Comparison of ENCODE assay signal across 9 mouse cellular contexts in the genomic region with DNA sequence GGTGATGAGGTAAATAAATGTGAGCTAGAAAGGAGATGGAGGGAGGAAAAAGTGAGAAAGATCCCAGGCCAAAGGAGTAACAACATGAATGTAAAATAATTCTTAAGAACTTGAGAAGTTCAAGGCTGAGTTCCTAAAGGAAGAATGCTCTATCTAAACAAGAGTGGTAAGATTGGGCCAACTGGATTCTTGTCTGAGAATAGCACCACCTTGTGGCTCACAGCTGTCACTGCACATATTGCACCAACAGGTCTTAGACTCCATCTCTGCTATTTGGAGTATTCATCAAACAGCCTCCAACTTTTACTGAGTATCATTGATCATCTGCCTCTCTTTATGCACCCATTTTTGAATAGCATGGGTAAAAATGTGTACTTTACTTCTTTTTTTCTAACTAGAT. TPM values are rescaled to one million over a fixed set of nuclear protein-coding genes. Genes with fewer than 3 reads are reported as not detected.
DNase-seq lines count a peak whose midpoint lies in the region; ATAC-seq lines count a peak whose summit lies in the region.
"Had no signal": no experiment of that assay in that cellular context is flagged by ENCODE, and none has a peak within 500 bp of the region (broad histone marks: within the 10 kb centered on the region; RNA-seq: fewer than 3 reads in every experiment).

No protein-coding gene starts in this region.

- no peak overlapping the region for H3K4me3 ChIP-seq in midbrain, embryonic 11.5 days (ENCODE audit: low read depth, low read length)
- no peak overlapping the region for H3K4me3 ChIP-seq in midbrain, embryonic 16.5 days (ENCODE audit: low read depth, low read length)
- no peak overlapping the region for H3K4me3 ChIP-seq in neural tube, embryonic 13.5 days

- no peak overlapping the region for H3K27ac ChIP-seq in midbrain, embryonic 11.5 days (ENCODE audit: low read depth, low read length)
- H3K27ac ChIP-seq in midbrain, embryonic 16.5 days (ENCODE audit: low read length) = no peak overlapping the region
- H3K27ac ChIP-seq in neural tube, embryonic 13.5 days (replicated peaks) = no peak overlapping the region

- H3K9ac ChIP-seq in midbrain, embryonic 11.5 days (ENCODE audit: low read length) = no peak overlapping the region
- no peak overlapping the region for H3K9ac ChIP-seq in midbrain, embryonic 16.5 days (ENCODE audit: low read depth, low read length)
- H3K9ac ChIP-seq in neural tube, embryonic 13.5 days = no peak overlapping the region

- intact Hi-C loops in heart, postnatal 10 days (cut with DNase I) = loop anchor here (1.0 to 2.0 kb wide), 2 partner anchors 67 to 111 kb away; no protein-coding TSS in a partner anchor
- intact Hi-C loops in left cerebral cortex, postnatal 10 days (cut with DNase I) = loop anchor here (2.0 kb wide), 1 partner anchor 111 kb away; no protein-coding TSS in a partner anchor

- H3K9me3 ChIP-seq in midbrain, embryonic 11.5 days (ENCODE audit: control insufficient read depth, low read length) = no peaks in the 10 kb centered on the region
- no peaks in the 10 kb centered on the region for H3K9me3 ChIP-seq in midbrain, embryonic 16.5 days (replicated peaks; ENCODE audit: control insufficient read depth, low read length, poor library complexity, severe bottlenecking)
- no peaks in the 10 kb centered on the region for H3K9me3 ChIP-seq in neural tube, embryonic 13.5 days

- no peak overlapping the region for H3K4me2 ChIP-seq in midbrain, embryonic 11.5 days
- H3K4me2 ChIP-seq in midbrain, embryonic 16.5 days (ENCODE audit: low read length) = no peak overlapping the region
- no peak overlapping the region for H3K4me2 ChIP-seq in neural tube, embryonic 13.5 days

- peaks cover 3% of the 10 kb centered on the region; the same call in 1 of the 2 replicates for H3K4me1 ChIP-seq in midbrain, embryonic 11.5 days (ENCODE audit: control insufficient read depth, insufficient read depth, low read length)
- no peaks in the 10 kb centered on the region for H3K4me1 ChIP-seq in midbrain, embryonic 16.5 days (ENCODE audit: control insufficient read depth, insufficient read depth, low read length)
- H3K4me1 ChIP-seq in neural tube, embryonic 13.5 days (replicated peaks) = no peaks in the 10 kb centered on the region

- DNase-seq in midbrain, embryonic 11.5 days (ENCODE audit: low spot score, missing footprints) = peak; percentile 91
- DNase-seq in Muller cell, postnatal 12 days (ENCODE audit: inconsistent ontology term) = peak; percentile 62
- peak; percentile 79 for DNase-seq in cerebellum, adult 9-10 months
- peak; percentile 77 to 80 for DNase-seq in heart, postnatal 10 days
- DNase-seq in left cerebral cortex, postnatal 10 days (ENCODE audit: extremely low spot score in 1 of 2, low spot score in 2 of 2) = peak; percentile 51 to 69
- DNase-seq in urinary bladder, postnatal 10 days (ENCODE audit: low spot score) = no peak

- ATAC-seq in midbrain, embryonic 11.5 days (ENCODE audit: low FRiP score) = no peak
- no peak for ATAC-seq in midbrain, embryonic 16.5 days
- peak; percentile 56 for ATAC-seq in neural tube, embryonic 13.5 days (ENCODE audit: low read depth)

- H3K27me3 ChIP-seq in midbrain, embryonic 11.5 days (ENCODE audit: control insufficient read depth, insufficient read depth, low read length) = no peaks in the 10 kb centered on the region
- H3K27me3 ChIP-seq in midbrain, embryonic 16.5 days (ENCODE audit: control insufficient read depth, insufficient read depth, low read depth, low read length) = no peaks in the 10 kb centered on the region
- no peaks in the 10 kb centered on the region for H3K27me3 ChIP-seq in neural tube, embryonic 13.5 days

- no peaks in the 10 kb centered on the region for H3K36me3 ChIP-seq in midbrain, embryonic 11.5 days (ENCODE audit: control insufficient read depth, insufficient read depth, low read length)
- H3K36me3 ChIP-seq in midbrain, embryonic 16.5 days (ENCODE audit: control insufficient read depth, insufficient read depth, low read length) = no peaks in the 10 kb centered on the region
- no peaks in the 10 kb centered on the region for H3K36me3 ChIP-seq in neural tube, embryonic 13.5 days

RNA-seq across cellular contexts. Expression of a gene that starts 14.1 kb away (rescaled TPM):
- 17.2 and 17.8 TPM in 2 replicates for polyA plus RNA-seq in midbrain, embryonic 11.5 days (2014; fragmentation: Nextera tagmentation; extraction: Ambion mirVana)
- polyA plus RNA-seq in midbrain, embryonic 16.5 days (2015; fragmentation: Nextera tagmentation; extraction: Ambion mirVana) = 18.8 and 20.3 TPM in 2 replicates
- total RNA-seq in heart, postnatal 10 days (2021) = 1 to 10 TPM; 8.4 TPM
- 10 to 100 TPM; 21.3 to 23.5 TPM for total RNA-seq in left cerebral cortex, postnatal 10 days (2021)
- polyA plus RNA-seq in neural tube, embryonic 13.5 days (2015; fragmentation: Nextera tagmentation; extraction: Ambion mirVana) = 16.2 and 20.6 TPM in 2 replicates

RNA-seq across cellular contexts. Expression of a gene that starts 23.2 kb away (rescaled TPM):
- 0.19 and 0.46 TPM in 2 replicates for polyA plus RNA-seq in midbrain, embryonic 11.5 days (2014; fragmentation: Nextera tagmentation; extraction: Ambion mirVana)
- not detected in 2 replicates for polyA plus RNA-seq in midbrain, embryonic 16.5 days (2015; fragmentation: Nextera tagmentation; extraction: Ambion mirVana)
- total RNA-seq in heart, postnatal 10 days (2021) = not detected
- total RNA-seq in left cerebral cortex, postnatal 10 days (2021) = not detected
- 0.18 TPM in 1 of 2 replicates, not detected in the other for polyA plus RNA-seq in neural tube, embryonic 13.5 days (2015; fragmentation: Nextera tagmentation; extraction: Ambion mirVana)
- total RNA-seq: gastrocnemius, postnatal 36 days had no signal
